Mouse (Mus musculus) heart, adult 2 months (tissue): ENCODE measurements around the gene Zfyve1.

ENCODE experiments used
- CTCF ChIP-seq: fragments of 200-600 bp; IDR thresholded peaks from 2 replicates; pipeline ENCODE4 v1.8.1; 2022; ENCODE audit warnings: antibody characterized with exemption, mild to moderate bottlenecking, moderate library complexity
- EP300 ChIP-seq: fragments of 200-500 bp; IDR thresholded peaks from 2 replicates; pipeline ENCODE4 v1.6.1; 2011; ENCODE audit warnings: low read depth, low read length, control low read depth; ENCODE audit not compliant: insufficient read depth

DNA sequence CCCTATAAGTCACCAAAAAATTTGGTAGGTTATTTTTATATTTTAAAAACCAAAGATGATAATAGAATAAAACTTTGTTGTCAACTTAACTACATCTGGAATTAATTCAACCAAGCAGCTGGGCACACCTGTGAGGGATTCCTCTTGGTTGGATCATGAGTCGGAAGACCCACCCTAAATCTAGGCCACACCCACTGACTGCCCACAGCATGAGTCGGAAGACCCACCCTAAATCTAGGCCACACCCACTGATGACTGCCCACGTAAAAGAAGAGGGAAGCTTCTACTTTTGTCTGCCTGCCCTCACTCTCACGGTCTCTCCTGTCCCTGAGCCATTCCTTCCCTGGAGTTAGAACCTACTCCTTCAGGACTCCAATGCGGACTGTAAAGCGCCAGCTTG is 36.8 kb downstream of the Zfyve1 start:
- no peak for TF ChIP-seq EP300
- TF ChIP-seq CTCF: no peak
